Mouse (Mus musculus) embryonic facial prominence, embryonic 15.5 days (tissue): ENCODE data around the gene Tacr2. TPM values are rescaled to one million over a fixed set of nuclear protein-coding genes. Genes with fewer than 3 reads are reported as not detected.

ENCODE experiments used
- ATAC-seq: fragments of 200-750 bp; cut with Nextera tagmentation; 2 replicates; pipeline ENCODE4 v1.8.0; 2017; ENCODE audit warnings: low read depth, moderate TSS enrichment; ENCODE audit not compliant: insufficient number of reproducible peaks, low FRiP score, low TSS enrichment
- H3K27ac ChIP-seq: fragments of 300-500 bp; sonication (generic); replicated peaks from 2 replicates; pipeline ENCODE4 v1.5.1; 2015; ENCODE audit warnings: mild to moderate bottlenecking, inconsistent platforms
- H3K27me3 ChIP-seq: fragments of 300-500 bp; sonication (generic); 2 replicates; pipeline ENCODE4 v1.6.1; 2015; ENCODE audit warnings: inconsistent platforms
- H3K36me3 ChIP-seq: fragments of 300-500 bp; sonication (generic); 2 replicates; pipeline ENCODE4 v1.6.1; 2015; ENCODE audit warnings: mild to moderate bottlenecking, inconsistent platforms
- H3K4me1 ChIP-seq: fragments of 300-500 bp; sonication (generic); 2 replicates; pipeline ENCODE4 v1.6.1; 2015; ENCODE audit warnings: inconsistent platforms
- H3K4me2 ChIP-seq: fragments of 300-500 bp; sonication (generic); replicated peaks from 2 replicates; pipeline ENCODE4 v1.6.1; 2015; ENCODE audit warnings: mild to moderate bottlenecking, inconsistent platforms
- H3K4me3 ChIP-seq: fragments of 300-500 bp; sonication (generic); replicated peaks from 2 replicates; pipeline ENCODE4 v1.5.1; 2015; ENCODE audit warnings: mild to moderate bottlenecking, inconsistent platforms
- H3K9ac ChIP-seq: fragments of 300-500 bp; sonication (generic); 2 replicates; pipeline ENCODE4 v1.6.1; 2015; ENCODE audit warnings: inconsistent platforms
- H3K9me3 ChIP-seq: fragments of 300-500 bp; sonication (generic); replicated peaks from 2 replicates; pipeline ENCODE4 v1.6.1; 2016; ENCODE audit warnings: inconsistent platforms
- WGBS: fragments of 180-500 bp; shearing (Covaris S2); methylation state at CpG from one replicate; pipeline ENCODE4 v1.1.7; 2015; 5-methylcytosine and 5-hydroxymethylcytosine counted together
- polyA plus RNA-seq: library from polyadenylated mRNA; unstranded; fragments of >200 nt; fragmentation: Nextera tagmentation; extraction: Ambion mirVana; gene quantifications from 2 replicates; pipeline ENCODE4 v1.2.1, GENCODE M21; 2015

The Tacr2 gene
- not detected in 2 replicates for polyA plus RNA-seq

DNA sequence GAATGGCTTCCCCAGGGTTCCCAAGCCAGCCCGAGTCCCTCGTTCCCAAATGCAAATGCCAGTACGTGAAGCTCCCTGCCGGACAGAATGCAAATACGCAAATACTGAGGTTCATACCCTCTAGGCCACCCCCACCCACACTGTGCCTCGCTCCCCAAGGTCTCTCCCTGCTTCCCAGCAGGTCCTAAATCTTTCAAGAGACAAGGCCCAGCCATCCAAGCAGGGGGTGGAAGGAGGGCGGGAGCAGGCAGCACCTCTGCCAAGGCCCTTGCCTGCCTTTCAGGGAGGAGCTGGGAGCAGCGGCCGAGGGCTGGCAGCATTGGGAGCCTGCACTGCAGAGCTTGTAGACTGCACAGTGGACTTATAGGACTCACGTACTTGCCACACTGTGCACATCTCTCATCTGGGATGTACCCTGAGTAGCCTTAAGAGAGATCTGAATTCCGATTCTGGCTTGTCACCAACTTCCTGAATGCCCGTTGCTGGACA is at the start of gene Tacr2:
Gene Tacr2, plus strand, starts transcription at position 439 of the 489 bp plus-strand sequence.
- WGBS: 67% methylated on average over 12 of the region's 12 CpGs
- Histone ChIP-seq H3K27ac (no peak within 1 kb of the TSS), H3K9me3 (no peaks in the 10 kb centered on the region), H3K4me2 (no peak within 1 kb of the TSS), H3K4me1 (peaks cover 10% of the 10 kb centered on the region), H3K27me3 (no peaks in the 10 kb centered on the region), H3K9ac (no peak within 1 kb of the TSS), H3K36me3 (no peaks in the 10 kb centered on the region), H3K4me3 (no peak within 1 kb of the TSS)
- no peak for ATAC-seq

DNA sequence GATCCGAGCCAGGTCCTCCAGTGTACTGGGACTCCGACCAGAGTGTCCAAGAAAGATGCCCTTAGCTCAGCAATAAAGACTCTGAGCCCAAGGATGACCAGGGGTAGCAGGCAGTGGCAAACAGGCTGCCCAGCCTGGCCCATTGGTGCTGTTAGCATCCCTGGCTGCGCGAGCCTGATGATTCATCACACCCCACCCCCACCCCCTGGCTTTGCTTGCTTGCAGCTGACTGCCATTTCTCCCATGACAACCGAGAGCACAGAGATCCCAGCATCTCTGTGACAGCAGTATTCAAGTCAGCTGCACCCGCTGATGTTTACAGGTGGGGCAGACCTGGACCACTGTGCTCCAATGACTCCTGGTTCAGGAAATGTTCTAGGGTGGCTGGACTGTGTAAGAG is 49.7 kb upstream of the Tacr2 start:
- H3K4me1 ChIP-seq: no peaks in the 10 kb centered on the region
- no peak overlapping the region for H3K4me2 ChIP-seq
- no peak overlapping the region for H3K27ac ChIP-seq
- no peak for ATAC-seq
- no peak overlapping the region for H3K4me3 ChIP-seq
- no peaks in the 10 kb centered on the region for H3K36me3 ChIP-seq
- WGBS: 82% methylated on average over 6 of the region's 6 CpGs
- H3K9me3 ChIP-seq: no peaks in the 10 kb centered on the region
- H3K9ac ChIP-seq: no peak overlapping the region
- H3K27me3 ChIP-seq: no peaks in the 10 kb centered on the region

DNA sequence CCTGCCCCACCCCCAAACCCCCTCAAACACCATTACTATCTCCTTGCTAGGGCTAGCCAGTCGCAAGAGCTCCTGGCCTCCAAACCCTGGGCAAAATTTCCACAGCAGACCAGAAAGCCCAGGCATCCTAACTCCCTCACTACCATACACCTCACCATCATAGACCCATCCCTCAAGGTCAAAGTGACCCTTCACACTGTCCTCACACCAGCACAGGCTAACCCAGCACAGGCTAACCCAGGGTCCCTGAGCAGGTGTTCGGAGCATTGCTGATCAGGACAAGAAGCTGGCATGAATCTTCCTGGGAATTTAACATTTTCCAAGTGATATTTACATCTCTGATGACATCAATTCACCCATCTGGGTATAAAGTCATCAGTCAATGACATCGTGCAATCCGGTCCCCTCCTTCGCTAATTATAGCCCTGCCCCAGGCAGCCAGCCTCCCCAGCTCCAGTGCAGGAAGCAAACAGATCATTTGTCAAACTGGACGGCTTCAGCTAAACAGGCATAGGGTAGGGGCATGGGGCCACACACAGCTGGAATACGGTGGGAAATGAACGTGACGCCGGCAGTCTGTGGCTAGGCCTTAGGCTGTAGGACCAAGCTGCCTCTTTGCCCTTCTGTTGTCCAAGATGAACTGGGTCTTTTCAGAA is 43.9 kb upstream of the Tacr2 start:
- Histone ChIP-seq H3K4me3 (no peak overlapping the region), H3K4me1 (no peaks in the 10 kb centered on the region), H3K36me3 (no peaks in the 10 kb centered on the region), H3K9ac (no peak overlapping the region), H3K4me2 (no peak overlapping the region), H3K9me3 (no peaks in the 10 kb centered on the region), H3K27me3 (no peaks in the 10 kb centered on the region), H3K27ac (no peak overlapping the region)
- 51% methylated on average over 10 of the region's 10 CpGs for WGBS
- ATAC-seq: no peak

DNA sequence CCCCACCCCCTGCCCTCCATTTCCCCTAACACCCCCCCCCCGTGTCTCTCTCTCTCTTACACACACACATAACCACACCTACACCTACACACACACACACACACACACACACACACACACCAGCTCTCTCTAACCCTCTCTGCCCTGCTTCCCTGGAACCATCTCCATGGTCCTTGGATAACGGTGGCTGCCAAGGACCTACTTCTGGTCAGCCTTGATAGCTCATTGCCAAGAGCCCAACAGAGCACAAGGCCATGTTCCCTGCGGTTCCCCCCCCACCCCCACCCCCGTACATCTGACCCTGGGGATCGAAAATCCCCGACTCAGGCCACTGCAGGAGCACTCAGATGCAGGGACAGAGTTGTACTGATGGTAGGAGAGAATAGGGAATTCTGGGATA is 40.9 kb upstream of the Tacr2 start:
- Histone ChIP-seq H3K27ac (no peak overlapping the region), H3K36me3 (no peaks in the 10 kb centered on the region), H3K9me3 (no peaks in the 10 kb centered on the region), H3K4me3 (no peak overlapping the region), H3K4me2 (no peak overlapping the region), H3K4me1 (no peaks in the 10 kb centered on the region), H3K9ac (no peak overlapping the region), H3K27me3 (no peaks in the 10 kb centered on the region)
- no peak for ATAC-seq
- WGBS: 71% methylated on average over 6 of the region's 6 CpGs

DNA sequence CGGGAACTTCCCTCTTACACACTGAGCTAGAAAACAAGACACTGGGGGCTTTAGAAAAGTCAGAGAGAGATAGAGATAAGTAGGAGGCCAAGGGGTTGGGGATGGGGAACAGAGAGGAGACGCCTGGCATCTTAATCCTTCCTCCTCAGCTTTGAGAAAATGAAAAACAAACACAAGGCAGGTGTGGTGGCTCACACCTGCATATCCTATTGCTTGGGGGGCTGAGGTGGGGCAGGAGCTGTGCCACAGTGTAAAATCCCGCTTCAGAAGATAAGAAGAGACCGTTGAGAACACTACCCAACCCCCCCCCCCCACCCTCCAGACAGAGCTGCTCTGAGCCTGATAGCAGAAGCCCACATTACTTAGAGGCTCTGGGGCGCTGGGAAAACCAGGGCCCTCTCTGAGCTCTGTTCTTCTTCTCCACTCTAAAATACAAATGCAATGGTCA is 37.0 kb upstream of the Tacr2 start:
- ATAC-seq: no peak
- H3K9ac ChIP-seq: no peak overlapping the region
- H3K4me1 ChIP-seq: no peaks in the 10 kb centered on the region
- H3K4me3 ChIP-seq: no peak overlapping the region
- 50% methylated on average over 5 of the region's 5 CpGs for WGBS
- no peaks in the 10 kb centered on the region for H3K36me3 ChIP-seq
- H3K27me3 ChIP-seq: no peaks in the 10 kb centered on the region
- H3K4me2 ChIP-seq: no peak overlapping the region
- H3K9me3 ChIP-seq: no peaks in the 10 kb centered on the region
- H3K27ac ChIP-seq: no peak overlapping the region

DNA sequence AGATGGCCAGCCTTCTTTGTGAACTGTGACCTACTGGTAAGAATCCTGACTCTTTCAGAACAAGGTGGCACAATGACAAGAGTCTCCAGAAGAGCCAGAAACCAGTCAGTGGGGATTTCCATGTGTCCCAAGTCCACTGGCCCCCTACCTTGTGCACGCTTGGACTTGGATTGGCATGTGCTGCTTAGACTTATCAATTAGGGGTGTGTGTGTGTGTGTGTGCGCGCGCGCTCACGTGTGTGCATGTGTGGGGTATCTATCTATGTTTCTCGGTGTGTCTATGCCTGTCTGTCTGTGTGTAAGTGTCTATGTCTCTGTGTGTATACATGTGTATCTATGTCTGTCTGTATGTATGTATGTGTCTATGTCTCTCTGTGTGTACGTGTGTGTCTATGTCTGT is 36.6 kb upstream of the Tacr2 start:
- Histone ChIP-seq H3K36me3 (no peaks in the 10 kb centered on the region), H3K4me1 (no peaks in the 10 kb centered on the region), H3K4me2 (no peak overlapping the region), H3K4me3 (no peak overlapping the region), H3K27me3 (no peaks in the 10 kb centered on the region), H3K9ac (no peak overlapping the region), H3K9me3 (no peaks in the 10 kb centered on the region), H3K27ac (no peak overlapping the region)
- ATAC-seq: no peak
- 88% methylated on average over 8 of the region's 8 CpGs for WGBS

DNA sequence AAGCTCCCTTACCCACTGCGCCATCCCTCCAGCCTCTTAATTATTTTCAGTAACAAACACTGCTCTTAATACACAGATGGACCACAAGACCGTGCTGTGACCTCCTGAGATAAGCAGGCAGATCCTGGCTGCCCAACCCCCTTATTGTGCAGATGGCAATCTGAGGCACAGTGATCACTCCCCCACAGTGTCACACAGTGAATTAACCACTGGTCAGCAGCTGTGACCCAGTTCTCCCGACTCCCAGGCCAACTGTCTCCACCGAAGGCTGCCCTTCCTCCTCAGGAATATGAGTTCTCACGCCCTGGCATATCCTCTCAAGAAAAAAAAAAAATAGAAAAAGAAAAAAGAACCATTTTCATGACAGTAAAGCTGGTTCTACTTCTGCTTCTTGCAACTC is 35.6 kb upstream of the Tacr2 start:
- Histone ChIP-seq H3K4me1 (no peaks in the 10 kb centered on the region), H3K9ac (no peak overlapping the region), H3K9me3 (no peaks in the 10 kb centered on the region), H3K36me3 (no peaks in the 10 kb centered on the region), H3K4me3 (no peak overlapping the region), H3K27ac (0 out of 2 replicates have a peak overlapping the region, but pooled peaks have one; percentile 48), H3K4me2 (no peak overlapping the region), H3K27me3 (no peaks in the 10 kb centered on the region)
- no peak for ATAC-seq
- 57% methylated on average over 5 of the region's 5 CpGs for WGBS

DNA sequence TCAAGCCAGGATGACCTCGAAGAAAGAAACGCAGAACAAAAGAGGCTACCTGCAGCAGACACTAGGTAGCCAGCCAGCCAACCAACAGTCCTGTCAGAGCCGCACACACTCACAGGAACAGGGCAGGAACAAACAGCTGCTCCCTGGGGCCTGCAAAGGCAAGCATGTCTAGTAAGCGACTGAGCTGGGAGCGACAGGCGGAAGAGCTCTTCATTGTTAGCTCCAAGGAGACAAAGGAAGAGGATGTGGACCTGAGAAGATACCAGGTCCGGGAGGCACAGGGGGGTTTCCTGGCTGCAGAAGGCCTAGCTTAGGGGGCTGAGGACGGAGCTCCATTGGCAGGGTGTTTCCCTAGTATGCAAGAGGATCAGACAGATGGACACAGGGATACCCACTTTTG is 35.0 kb upstream of the Tacr2 start:
- no peak for ATAC-seq

DNA sequence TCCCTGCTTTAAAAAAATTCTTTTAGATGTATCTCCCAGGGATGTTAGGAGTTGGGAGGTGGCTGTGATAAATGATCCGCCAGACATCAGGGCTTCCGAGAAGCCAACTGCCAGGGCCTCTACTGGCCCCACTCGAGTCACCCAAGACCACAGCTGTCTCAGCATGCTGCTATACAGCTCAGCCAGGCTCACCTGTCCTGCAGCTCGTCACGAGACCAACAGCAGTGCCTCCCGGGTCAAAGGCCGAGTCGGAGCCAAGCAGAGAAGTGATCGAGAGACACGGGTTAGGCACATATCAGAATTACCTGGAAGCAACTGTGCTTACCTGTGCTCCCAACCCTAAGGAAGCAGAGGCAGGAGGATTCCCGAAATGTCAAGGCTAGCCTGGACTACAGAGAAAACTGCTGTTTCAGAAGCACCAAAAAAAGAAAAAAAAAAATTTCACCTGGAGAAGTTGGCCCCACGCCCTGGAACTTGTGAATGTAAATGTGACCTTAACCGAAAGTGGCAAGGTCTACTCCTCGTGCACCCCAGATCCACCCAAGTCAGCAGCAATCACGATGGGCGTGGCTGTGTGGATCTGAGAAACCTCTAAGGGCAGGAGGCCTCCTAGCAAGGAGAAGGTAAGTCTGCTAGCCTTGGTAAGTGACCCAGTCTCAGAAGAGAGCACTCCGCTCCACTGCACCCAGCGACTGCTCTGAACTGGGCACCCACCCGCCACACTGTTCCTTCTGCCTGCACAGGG is 34.0 kb upstream of the Tacr2 start:
- ATAC-seq: no peak
- no peak overlapping the region for H3K9ac ChIP-seq
- no peak overlapping the region for H3K27ac ChIP-seq

More for the DNA sequence above, 35.0 kb upstream of the Tacr2 start:
- H3K9ac ChIP-seq: no peak overlapping the region
- no peaks in the 10 kb centered on the region for H3K9me3 ChIP-seq
- no peak overlapping the region for H3K4me2 ChIP-seq
- H3K4me3 ChIP-seq: no peak overlapping the region
- no peaks in the 10 kb centered on the region for H3K4me1 ChIP-seq
- peak overlapping the region; percentile 48; the same call in 1 of the 2 replicates for H3K27ac ChIP-seq
- no peaks in the 10 kb centered on the region for H3K27me3 ChIP-seq
- no peaks in the 10 kb centered on the region for H3K36me3 ChIP-seq
- 63% methylated on average over 8 of the region's 8 CpGs for WGBS

DNA sequence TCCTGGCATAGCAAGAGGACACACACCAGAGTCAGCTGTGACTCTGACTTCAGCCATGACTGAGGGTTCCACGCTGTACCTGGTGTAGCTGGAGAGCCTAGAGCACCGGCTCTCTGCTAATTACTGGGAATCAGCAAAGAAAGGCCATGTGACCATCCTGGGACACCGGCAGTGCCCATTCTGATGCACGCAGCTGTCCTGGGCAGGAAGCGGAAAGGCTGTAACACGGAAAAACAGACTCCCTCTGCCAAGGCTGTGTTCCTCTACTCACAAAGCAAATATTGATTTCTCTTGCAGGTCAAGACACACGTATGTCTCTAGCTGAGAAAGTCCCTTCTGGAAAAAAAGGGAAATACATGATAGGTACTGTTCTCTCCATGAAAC is 33.5 kb upstream of the Tacr2 start:
- 70% methylated on average over 7 of the region's 7 CpGs for whole genome bisulfite sequencing
- Histone ChIP-seq H3K27me3 (no peaks in the 10 kb centered on the region), H3K9ac (no peak overlapping the region), H3K27ac (no peak overlapping the region), H3K9me3 (no peaks in the 10 kb centered on the region), H3K4me2 (no peak overlapping the region), H3K36me3 (no peaks in the 10 kb centered on the region), H3K4me1 (no peaks in the 10 kb centered on the region), H3K4me3 (no peak overlapping the region)
- no peak for ATAC-seq

More for the DNA sequence above, 34.0 kb upstream of the Tacr2 start:
- Histone ChIP-seq H3K4me1 (no peaks in the 10 kb centered on the region), H3K36me3 (no peaks in the 10 kb centered on the region), H3K4me3 (no peak overlapping the region), H3K27me3 (no peaks in the 10 kb centered on the region), H3K4me2 (no peak overlapping the region), H3K9me3 (no peaks in the 10 kb centered on the region)
- 84% methylated on average over 19 of the region's 19 CpGs for WGBS

DNA sequence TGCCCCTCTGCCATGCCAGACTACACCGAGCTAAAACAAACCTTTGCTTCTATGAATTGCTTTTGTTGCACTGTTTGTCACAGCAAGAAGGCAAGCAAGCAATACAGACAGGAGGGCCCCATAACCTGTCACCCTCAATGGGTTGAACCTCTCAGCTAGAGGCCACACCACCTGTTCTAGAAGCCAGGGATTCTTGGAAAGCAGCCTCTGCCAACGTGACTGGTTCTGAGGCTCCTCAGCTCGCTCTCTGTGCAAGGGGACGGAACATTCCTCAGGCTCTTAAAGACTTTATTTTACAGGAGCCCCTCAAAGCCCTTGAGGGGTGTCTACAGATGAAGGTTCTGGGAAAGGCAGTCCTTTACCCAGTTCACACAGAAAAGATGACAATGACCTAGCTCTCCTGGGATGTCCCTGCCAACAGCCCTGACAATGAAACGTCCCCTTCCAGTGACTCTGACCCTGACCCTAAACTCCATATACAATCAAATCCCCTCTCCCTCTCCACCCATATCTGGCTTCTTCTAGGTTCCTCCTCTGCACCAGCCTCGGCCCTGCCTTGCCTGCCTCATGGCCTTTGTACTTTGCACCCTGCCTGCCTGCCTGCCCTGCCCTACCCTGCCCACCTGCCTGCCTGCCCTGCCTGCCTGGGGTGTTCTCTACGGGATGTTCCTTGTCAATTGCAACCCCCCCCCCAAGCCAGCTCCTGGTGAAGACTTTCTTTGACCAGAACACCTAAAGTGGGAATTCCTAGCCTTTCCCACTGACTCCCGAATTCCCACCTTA is 31.3 kb upstream of the Tacr2 start:
- WGBS: 72% methylated on average over 8 of the region's 8 CpGs
- H3K9ac ChIP-seq: no peak overlapping the region
- no peaks in the 10 kb centered on the region for H3K4me1 ChIP-seq
- no peaks in the 10 kb centered on the region for H3K9me3 ChIP-seq
- H3K4me3 ChIP-seq: no peak overlapping the region
- no peak for ATAC-seq
- no peak overlapping the region for H3K27ac ChIP-seq
- H3K4me2 ChIP-seq: no peak overlapping the region
- no peaks in the 10 kb centered on the region for H3K36me3 ChIP-seq
- no peaks in the 10 kb centered on the region for H3K27me3 ChIP-seq
